Mouse (Mus musculus): ENCODE data around the gene Frmd4b.

GRCm38 (mm10) chr6:97349355-97350138, 267.8 kb downstream of the Frmd4b start:
- TF ChIP-seq HCFC1 (IDR thresholded peaks at IDR 0.05; ENCODE audit: borderline replicate concordance, insufficient read depth, low read length) = no peak
- TF ChIP-seq CHD2 (IDR thresholded peaks at IDR 0.05; ENCODE audit: low read depth, low read length) = no peak
